Mouse (Mus musculus) c-Kit-positive CD71-negative TER-119-negative erythroid progenitor cells, embryonic 14.5 days (primary cell): ENCODE data around the gene Cyth1.
A peak's percentile ranks its signal among the peaks of the same experiment; 100 is the strongest.

Experiments used
- DNase-seq: peaks from one replicate; pipeline ENCODE4 v3.0.0-alpha.2; 2013; ENCODE audit warnings: low read depth

Gene Cyth1

GRCm38 (mm10) chr11:118150115-118150701 lies 98.2 kb downstream of the Cyth1 start:
- no peak for DNase-seq

GRCm38 (mm10) chr11:118147877-118148637 lies 100.3 kb downstream of the Cyth1 start:
- no peak for DNase-seq

GRCm38 (mm10) chr11:118146446-118146845 lies 101.9 kb downstream of the Cyth1 start:
- DNase-seq, result no peak

- peak; percentile 50 for DNase-seq
Measured at GRCm38 (mm10) chr11:118145771-118146351, 102.5 kb downstream of the Cyth1 start.

- no peak for DNase-seq
Measured at GRCm38 (mm10) chr11:118145092-118145491, 103.3 kb downstream of the Cyth1 start.

- no peak for DNase-seq
Measured at GRCm38 (mm10) chr11:118143731-118144130, 104.7 kb downstream of the Cyth1 start.

GRCm38 (mm10) chr11:118142547-118143165 lies 105.7 kb downstream of the Cyth1 start:
- DNase-seq, result no peak

GRCm38 (mm10) chr11:118140771-118141565 lies 107.4 kb downstream of the Cyth1 start:
- no peak for DNase-seq

- no peak for DNase-seq
Measured at GRCm38 (mm10) chr11:118138347-118138746, 110.0 kb downstream of the Cyth1 start.

- no peak for DNase-seq
Measured at GRCm38 (mm10) chr11:118136172-118136632, 112.2 kb downstream of the Cyth1 start.

- DNase-seq, result no peak
Measured at GRCm38 (mm10) chr11:118135271-118135670, 113.1 kb downstream of the Cyth1 start.

GRCm38 (mm10) chr11:118133752-118134169 lies 114.6 kb downstream of the Cyth1 start:
- DNase-seq, result no peak

- no peak for DNase-seq
Measured at GRCm38 (mm10) chr11:118133133-118133751, 115.2 kb downstream of the Cyth1 start.

- no peak for DNase-seq
Measured at GRCm38 (mm10) chr11:118132136-118132535, 116.3 kb downstream of the Cyth1 start.

GRCm38 (mm10) chr11:118130534-118130933 lies 117.9 kb downstream of the Cyth1 start, which contains the start of gene Dnah17:
Gene Dnah17, minus strand, starts transcription at chr11:118130634.
- no peak for DNase-seq

- no peak for DNase-seq
Measured at GRCm38 (mm10) chr11:118129812-118130211, 118.6 kb downstream of the Cyth1 start.

GRCm38 (mm10) chr11:118121592-118121991 lies 126.8 kb downstream of the Cyth1 start:
- DNase-seq, result no peak

GRCm38 (mm10) chr11:118118777-118119176 lies 129.6 kb downstream of the Cyth1 start:
- no peak for DNase-seq

- no peak for DNase-seq
Measured at GRCm38 (mm10) chr11:118114581-118115110, 133.7 kb downstream of the Cyth1 start.

GRCm38 (mm10) chr11:118113516-118114205 lies 134.7 kb downstream of the Cyth1 start:
- DNase-seq, result no peak
